Mouse (Mus musculus) adrenal gland, adult (tissue): ENCODE results near the gene Plac1.
"Not testable (repeated sequence)": the region's sequence is repeated elsewhere in the genome, so short reads cannot be mapped to it uniquely, and the experiment has no call there.

Experiments used
- DNase-seq, 2 experiments: peaks; one replicate each; pipeline ENCODE4 v3.0.0; 2022 to 2023; ENCODE audit warnings: low spot score in 1 of 2; ENCODE audit not compliant: inconsistent age in 2 of 2

Gene Plac1

GRCm38 (mm10) chrX:53240011-53240410, at the start of gene Plac1:
Gene Plac1, minus strand, starts transcription at chrX:53240111.
- DNase-seq = no peak

- DNase-seq = no peak
Observed at GRCm38 (mm10) chrX:53287924-53288323, 48.0 kb upstream of the Plac1 start.

- DNase-seq = no peak
Observed at GRCm38 (mm10) chrX:53273124-53273523, 33.2 kb upstream of the Plac1 start, which contains the start of gene Fam122c. Gene Fam122c, plus strand, starts transcription at chrX:53273424.

- DNase-seq = not testable (repeated sequence)
Observed at GRCm38 (mm10) chrX:53271628-53272027, 31.7 kb upstream of the Plac1 start.

GRCm38 (mm10) chrX:53270063-53270432, 30.1 kb upstream of the Plac1 start:
- no peak for DNase-seq

GRCm38 (mm10) chrX:53269289-53270062, 29.6 kb upstream of the Plac1 start, which contains the start of gene Fam122b:
Gene Fam122b, minus strand, starts transcription at chrX:53269805.
- peak; percentile 92 to 96 for DNase-seq

- DNase-seq = peak; percentile 78 to 89
Observed at GRCm38 (mm10) chrX:53268856-53269255, 28.9 kb upstream of the Plac1 start.

- DNase-seq = no peak
Observed at GRCm38 (mm10) chrX:53266186-53266585, 26.3 kb upstream of the Plac1 start.

- no peak for DNase-seq
Observed at GRCm38 (mm10) chrX:53255195-53255594, 15.3 kb upstream of the Plac1 start.

GRCm38 (mm10) chrX:53237971-53238370, 1.9 kb downstream of the Plac1 start:
- DNase-seq = peak in 1 of 2 experiments; percentile 43

GRCm38 (mm10) chrX:53236404-53236803, 3.5 kb downstream of the Plac1 start:
- DNase-seq = no peak

GRCm38 (mm10) chrX:53233689-53234088, 6.2 kb downstream of the Plac1 start:
- DNase-seq = peak; percentile 14 to 51

- peak; percentile 14 to 52 for DNase-seq
Observed at GRCm38 (mm10) chrX:53231965-53232364, 7.9 kb downstream of the Plac1 start.

GRCm38 (mm10) chrX:53224353-53224944, 15.5 kb downstream of the Plac1 start:
- no peak for DNase-seq

- no peak for DNase-seq
Observed at GRCm38 (mm10) chrX:53220855-53221254, 19.1 kb downstream of the Plac1 start.

GRCm38 (mm10) chrX:53214557-53215229, 25.2 kb downstream of the Plac1 start:
- no peak for DNase-seq

- no peak for DNase-seq
Observed at GRCm38 (mm10) chrX:53213838-53214237, 26.1 kb downstream of the Plac1 start.

- peak in 1 of 2 experiments; percentile 33 for DNase-seq
Observed at GRCm38 (mm10) chrX:53212485-53212884, 27.4 kb downstream of the Plac1 start.

GRCm38 (mm10) chrX:53211756-53212483, 28.0 kb downstream of the Plac1 start:
- peak; percentile 75 to 82 for DNase-seq

GRCm38 (mm10) chrX:53209431-53209830, 30.5 kb downstream of the Plac1 start:
- peak in 1 of 2 experiments; percentile 62 for DNase-seq

GRCm38 (mm10) chrX:53204690-53205311, 35.1 kb downstream of the Plac1 start:
- no peak for DNase-seq
